Mouse (Mus musculus): ENCODE measurements around the gene Hdgfl3.

DNA sequence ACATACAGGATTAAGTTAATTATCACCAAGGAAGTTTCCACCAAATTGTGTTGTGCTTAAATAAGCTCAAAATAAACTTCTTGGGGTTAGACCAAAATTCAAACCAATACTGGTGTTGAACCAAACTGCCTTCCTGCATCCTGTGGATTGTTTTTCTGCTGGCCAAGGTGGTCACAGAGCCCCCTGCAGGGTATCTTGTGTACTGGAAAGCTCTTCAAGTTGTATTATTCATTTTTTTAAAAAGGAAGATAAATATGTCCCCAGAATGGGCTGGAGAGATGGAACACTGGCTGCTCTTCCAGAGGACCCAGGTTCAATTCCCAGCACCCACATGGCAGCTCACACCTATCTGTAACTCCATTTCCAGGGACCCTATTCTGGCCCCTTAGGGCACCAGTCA lies 99.4 kb downstream of the Hdgfl3 start:
- no peak for TF ChIP-seq MAFK (IDR thresholded peaks at IDR 0.05; ENCODE audit: insufficient read depth, low read depth, low read length)
- no peak for TF ChIP-seq ZC3H11A (IDR thresholded peaks at IDR 0.05; ENCODE audit: borderline replicate concordance, low read depth, low read length)
- TF ChIP-seq ZNF384 (IDR thresholded peaks at IDR 0.05; ENCODE audit: low read depth, low read length), result no peak
- no peak for TF ChIP-seq CHD2 (IDR thresholded peaks at IDR 0.05; ENCODE audit: low read depth, low read length)
